Mouse (Mus musculus) midbrain, embryonic 11.5 days (tissue): Measurements from ENCODE around the gene Siah3. TPM values are rescaled to one million over a fixed set of nuclear protein-coding genes. Genes with fewer than 3 reads are reported as not detected.

Source experiments
- ATAC-seq: fragments of 200-750 bp; cut with Nextera tagmentation; 2 replicates; pipeline ENCODE4 v1.8.0; 2017; ENCODE audit warnings: moderate TSS enrichment, moderate library complexity; ENCODE audit not compliant: low FRiP score
- DNase-seq: peaks from one replicate; pipeline ENCODE4 v3.0.0; 2015; ENCODE audit warnings: low spot score; ENCODE audit errors: missing footprints
- H3K27ac ChIP-seq: fragments of 300-500 bp; sonication (generic); 2 replicates; pipeline ENCODE4 v1.5.1; 2014; ENCODE audit warnings: low read depth, low read length
- H3K27me3 ChIP-seq: fragments of 300-500 bp; sonication (generic); 2 replicates; pipeline ENCODE4 v1.6.1; 2014; ENCODE audit warnings: mild to moderate bottlenecking, low read length, moderate library complexity, mixed read lengths; ENCODE audit not compliant: control insufficient read depth, insufficient read depth
- H3K36me3 ChIP-seq: fragments of 300-500 bp; sonication (generic); 2 replicates; pipeline ENCODE4 v1.6.1; 2014; ENCODE audit warnings: mild to moderate bottlenecking, low read length, moderate library complexity, mixed read lengths; ENCODE audit not compliant: control insufficient read depth, insufficient read depth
- H3K4me1 ChIP-seq: fragments of 300-500 bp; sonication (generic); 2 replicates; pipeline ENCODE4 v1.6.1; 2014; ENCODE audit warnings: low read length; ENCODE audit not compliant: control insufficient read depth, insufficient read depth
- H3K4me2 ChIP-seq: fragments of 300-500 bp; sonication (generic); 2 replicates; pipeline ENCODE4 v1.6.1; 2014; ENCODE audit warnings: mild to moderate bottlenecking, moderate library complexity
- H3K4me3 ChIP-seq: fragments of 300-500 bp; sonication (generic); 2 replicates; pipeline ENCODE4 v1.5.1; 2014; ENCODE audit warnings: low read depth, low read length
- H3K9ac ChIP-seq: fragments of 300-500 bp; sonication (generic); 2 replicates; pipeline ENCODE4 v1.6.1; 2014; ENCODE audit warnings: low read length
- H3K9me3 ChIP-seq: fragments of 300-500 bp; sonication (generic); 2 replicates; pipeline ENCODE4 v1.6.1; 2016; ENCODE audit warnings: low read length; ENCODE audit not compliant: control insufficient read depth
- WGBS: fragments of 180-500 bp; shearing (Covaris S2); extraction: QIAGEN DNeasy Blood & Tissue Kit; methylation state at CpG from one replicate; pipeline ENCODE4 v1.1.7; 2014; 5-methylcytosine and 5-hydroxymethylcytosine counted together
- polyA plus RNA-seq: library from polyadenylated mRNA; unstranded; fragments of >200 nt; fragmentation: Nextera tagmentation; extraction: Ambion mirVana; gene quantifications from 2 replicates; pipeline ENCODE4 v1.2.1, GENCODE M21; 2014

Gene Siah3
- polyA plus RNA-seq, 1 experiment from 2014 or later = 1.4 TPM

- Histone ChIP-seq H3K27me3 (no peaks in the 10 kb centered on the region), H3K4me2 (no peak overlapping the region), H3K4me1 (peaks cover 14% of the 10 kb centered on the region), H3K27ac (no peak overlapping the region), H3K9me3 (no peaks in the 10 kb centered on the region), H3K9ac (no peak overlapping the region), H3K36me3 (no peaks in the 10 kb centered on the region), H3K4me3 (no peak overlapping the region)
- ATAC-seq = peak; percentile 77
- peak; percentile 84 for DNase-seq
- WGBS = 26% methylated on average over 8 of the region's 8 CpGs
Observed at GRCm38 (mm10) chr14:75505126-75505840, 49.5 kb downstream of the Siah3 start.

GRCm38 (mm10) chr14:75506246-75506645 lies 50.5 kb downstream of the Siah3 start:
- WGBS = 76% methylated on average over 3 of the region's 3 CpGs
- Histone ChIP-seq H3K27ac (no peak overlapping the region), H3K4me1 (peaks cover 13% of the 10 kb centered on the region), H3K4me3 (no peak overlapping the region), H3K9me3 (no peaks in the 10 kb centered on the region), H3K36me3 (no peaks in the 10 kb centered on the region), H3K4me2 (no peak overlapping the region), H3K27me3 (no peaks in the 10 kb centered on the region), H3K9ac (no peak overlapping the region)
- no peak for ATAC-seq
- DNase-seq = peak; percentile 72

- no peak overlapping the region for H3K27ac ChIP-seq
- no peak overlapping the region for H3K4me3 ChIP-seq
- no peaks in the 10 kb centered on the region for H3K36me3 ChIP-seq
- no peak overlapping the region for H3K9ac ChIP-seq
- no peaks in the 10 kb centered on the region for H3K9me3 ChIP-seq
- peak; percentile 75 for DNase-seq
- 84% methylated on average over 6 of the region's 6 CpGs for WGBS
- H3K4me1 ChIP-seq = peaks cover 6% of the 10 kb centered on the region
- H3K27me3 ChIP-seq = no peaks in the 10 kb centered on the region
- ATAC-seq = no peak
- H3K4me2 ChIP-seq = no peak overlapping the region
Observed at GRCm38 (mm10) chr14:75510125-75510524, 54.3 kb downstream of the Siah3 start.

- H3K9ac ChIP-seq = no peak overlapping the region
- H3K27me3 ChIP-seq = no peaks in the 10 kb centered on the region
- no peaks in the 10 kb centered on the region for H3K4me1 ChIP-seq
- WGBS = 66% methylated on average over 3 of the region's 3 CpGs
- ATAC-seq = no peak
- H3K4me3 ChIP-seq = no peak overlapping the region
- peak; percentile 37 for DNase-seq
- H3K4me2 ChIP-seq = no peak overlapping the region
- H3K36me3 ChIP-seq = no peaks in the 10 kb centered on the region
- H3K9me3 ChIP-seq = no peaks in the 10 kb centered on the region
- no peak overlapping the region for H3K27ac ChIP-seq
Observed at GRCm38 (mm10) chr14:75512946-75513345, 57.2 kb downstream of the Siah3 start.

- no peak overlapping the region for H3K4me2 ChIP-seq
- no peak for ATAC-seq
- H3K4me1 ChIP-seq = no peaks in the 10 kb centered on the region
- no peaks in the 10 kb centered on the region for H3K9me3 ChIP-seq
- no peak overlapping the region for H3K27ac ChIP-seq
- no peak for DNase-seq
- no peak overlapping the region for H3K4me3 ChIP-seq
- no peak overlapping the region for H3K9ac ChIP-seq
- no peaks in the 10 kb centered on the region for H3K36me3 ChIP-seq
- H3K27me3 ChIP-seq = no peaks in the 10 kb centered on the region
- 98% methylated on average over 3 of the region's 3 CpGs for WGBS
Observed at GRCm38 (mm10) chr14:75516161-75516560, 60.4 kb downstream of the Siah3 start.

GRCm38 (mm10) chr14:75516917-75517595 lies 61.3 kb downstream of the Siah3 start:
- Histone ChIP-seq H3K9ac (no peak overlapping the region), H3K9me3 (no peaks in the 10 kb centered on the region), H3K4me3 (no peak overlapping the region), H3K4me2 (no peak overlapping the region), H3K36me3 (no peaks in the 10 kb centered on the region), H3K27me3 (no peaks in the 10 kb centered on the region), H3K4me1 (no peaks in the 10 kb centered on the region), H3K27ac (no peak overlapping the region)
- ATAC-seq (no peak), DNase-seq (no peak)
- WGBS = 75% methylated on average over 9 of the region's 9 CpGs

- H3K9me3 ChIP-seq = no peaks in the 10 kb centered on the region
- DNase-seq = no peak
- no peaks in the 10 kb centered on the region for H3K4me1 ChIP-seq
- no peak for ATAC-seq
- H3K36me3 ChIP-seq = no peaks in the 10 kb centered on the region
- H3K27ac ChIP-seq = no peak overlapping the region
- no peak overlapping the region for H3K9ac ChIP-seq
- no peak overlapping the region for H3K4me2 ChIP-seq
- no peaks in the 10 kb centered on the region for H3K27me3 ChIP-seq
- H3K4me3 ChIP-seq = no peak overlapping the region
- 87% methylated on average over 15 of the region's 15 CpGs for WGBS
Observed at GRCm38 (mm10) chr14:75518196-75518887, 62.6 kb downstream of the Siah3 start.

GRCm38 (mm10) chr14:75518899-75519298 lies 63.1 kb downstream of the Siah3 start:
- DNase-seq = no peak
- no peaks in the 10 kb centered on the region for H3K9me3 ChIP-seq
- no peaks in the 10 kb centered on the region for H3K36me3 ChIP-seq
- no peaks in the 10 kb centered on the region for H3K27me3 ChIP-seq
- ATAC-seq = no peak
- H3K27ac ChIP-seq = no peak overlapping the region
- WGBS = 88% methylated on average over 6 of the region's 6 CpGs
- no peaks in the 10 kb centered on the region for H3K4me1 ChIP-seq
- no peak overlapping the region for H3K9ac ChIP-seq
- H3K4me3 ChIP-seq = no peak overlapping the region
- no peak overlapping the region for H3K4me2 ChIP-seq

- Histone ChIP-seq H3K27me3 (no peaks in the 10 kb centered on the region), H3K36me3 (no peaks in the 10 kb centered on the region), H3K4me1 (no peaks in the 10 kb centered on the region), H3K4me2 (no peak overlapping the region), H3K9me3 (no peaks in the 10 kb centered on the region), H3K9ac (no peak overlapping the region), H3K4me3 (no peak overlapping the region), H3K27ac (no peak overlapping the region)
- DNase-seq (no peak), ATAC-seq (no peak)
- 92% methylated on average over 8 of the region's 8 CpGs for WGBS
Observed at GRCm38 (mm10) chr14:75519668-75520067, 63.9 kb downstream of the Siah3 start.
